Mouse (Mus musculus) liver (tissue): ENCODE measurements around the gene Slc6a9.

ENCODE experiments used
- DNase-seq: peaks from one replicate; pipeline ENCODE4 v3.0.0-alpha.2; 2020; ENCODE audit warnings: mixed read lengths

Gene Slc6a9

GRCm38 (mm10) chr4:117841566-117841965 lies 7.3 kb downstream of the Slc6a9 start:
- DNase-seq = no peak

DNA sequence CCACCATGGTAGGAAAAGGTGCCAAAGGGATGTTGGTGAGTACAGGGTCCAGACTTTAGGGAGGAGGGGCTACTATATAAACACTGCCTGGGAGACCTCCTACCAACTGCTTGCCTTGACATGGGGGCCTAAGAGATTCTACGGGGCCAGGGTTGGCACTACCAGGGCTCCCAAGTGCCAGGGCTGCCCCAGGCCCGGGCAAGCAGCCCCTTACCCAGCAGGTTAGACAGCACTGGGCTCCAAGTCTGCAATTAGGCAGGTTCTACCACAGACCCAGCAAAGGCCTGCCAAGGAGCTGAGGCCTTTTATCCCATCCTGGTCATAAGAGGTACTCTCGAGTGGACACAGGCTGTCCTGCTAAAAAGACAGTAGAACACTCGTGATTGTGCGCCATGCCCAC lies 8.8 kb downstream of the Slc6a9 start:
- DNase-seq = no peak

DNA sequence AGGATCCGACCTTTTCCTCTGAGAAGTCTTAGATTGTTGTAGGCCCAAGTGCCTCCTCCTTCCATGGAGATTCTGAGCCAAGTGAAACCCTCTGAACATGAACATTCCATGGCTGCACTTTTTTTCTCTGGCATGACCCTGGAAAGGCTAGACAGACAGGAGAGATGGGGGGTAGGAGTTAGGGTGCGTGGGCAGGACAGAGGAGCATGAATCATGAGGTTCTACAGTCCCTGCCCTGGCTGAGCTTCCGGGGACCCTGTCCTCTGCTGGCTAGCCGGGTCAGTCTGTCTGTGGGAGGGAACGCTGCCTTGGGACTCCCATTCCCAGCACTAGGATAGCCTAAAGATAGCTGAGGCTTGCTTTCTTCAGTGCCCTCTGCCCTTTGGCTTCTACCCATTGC lies 10.2 kb downstream of the Slc6a9 start:
- DNase-seq = no peak

DNA sequence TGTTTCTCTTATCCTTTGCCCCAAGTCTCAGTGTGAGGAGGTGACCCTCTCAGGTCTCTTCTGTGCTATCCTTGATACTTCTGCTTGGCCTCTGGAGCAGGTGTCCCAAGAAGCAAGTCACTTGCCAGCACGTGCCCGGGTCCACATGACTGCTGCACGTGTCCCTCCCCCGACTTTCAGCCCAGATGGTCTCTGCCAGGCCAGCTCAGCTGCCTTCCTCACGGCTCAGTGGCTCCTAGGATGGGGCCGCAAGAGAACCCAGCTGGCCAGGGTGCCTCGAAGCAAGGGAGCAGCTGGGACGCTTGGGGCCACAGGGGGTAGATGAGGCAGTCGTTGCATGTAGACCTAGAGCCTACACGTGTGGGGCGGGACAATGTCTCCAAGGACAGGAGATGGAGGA lies 11.0 kb downstream of the Slc6a9 start:
- DNase-seq = no peak

- DNase-seq = no peak
Observed at GRCm38 (mm10) chr4:117846261-117846660, 12.0 kb downstream of the Slc6a9 start.

DNA sequence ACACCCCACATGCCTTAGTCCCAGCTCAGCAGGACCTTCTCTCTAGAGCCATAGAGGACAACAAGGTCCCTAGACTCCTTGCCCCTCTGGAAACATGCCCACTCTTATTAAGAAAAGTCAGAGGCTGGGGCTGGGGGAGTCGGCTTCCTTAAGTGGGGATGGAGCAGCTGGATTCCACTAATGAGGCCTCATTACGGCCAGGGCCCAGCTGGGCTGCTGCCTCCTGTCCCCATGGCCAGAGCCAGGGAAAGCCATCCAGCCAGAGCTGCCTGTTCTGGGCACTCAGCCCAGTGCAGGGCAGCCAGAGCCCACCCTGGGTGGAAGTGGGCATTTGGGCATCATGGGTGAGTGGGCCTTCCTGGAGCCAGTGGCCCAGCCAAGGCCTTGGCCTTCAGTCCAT lies 12.7 kb downstream of the Slc6a9 start:
- no peak for DNase-seq

- DNase-seq = no peak
Observed at GRCm38 (mm10) chr4:117849063-117849462, 14.8 kb downstream of the Slc6a9 start.

DNA sequence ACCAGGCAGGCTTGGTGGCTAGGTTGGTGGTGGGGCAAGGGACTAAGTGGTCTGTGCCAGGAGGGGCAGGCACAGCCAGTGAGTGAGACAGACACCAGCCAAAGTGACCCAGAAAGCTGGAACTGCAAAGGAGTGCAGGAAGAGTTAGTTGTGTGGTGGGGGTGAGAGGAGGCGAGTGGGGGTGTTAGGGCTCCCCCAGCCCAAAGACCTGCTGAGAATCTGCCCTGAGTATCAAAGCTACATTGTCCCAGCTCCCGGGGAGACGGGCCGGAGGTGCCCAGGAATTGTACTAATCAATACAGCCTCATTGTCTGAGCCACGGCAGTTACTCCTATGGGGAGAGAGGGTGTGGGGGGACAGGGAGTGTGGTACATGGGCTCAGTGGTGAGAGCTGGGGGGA lies 15.2 kb downstream of the Slc6a9 start:
- DNase-seq = no peak

DNA sequence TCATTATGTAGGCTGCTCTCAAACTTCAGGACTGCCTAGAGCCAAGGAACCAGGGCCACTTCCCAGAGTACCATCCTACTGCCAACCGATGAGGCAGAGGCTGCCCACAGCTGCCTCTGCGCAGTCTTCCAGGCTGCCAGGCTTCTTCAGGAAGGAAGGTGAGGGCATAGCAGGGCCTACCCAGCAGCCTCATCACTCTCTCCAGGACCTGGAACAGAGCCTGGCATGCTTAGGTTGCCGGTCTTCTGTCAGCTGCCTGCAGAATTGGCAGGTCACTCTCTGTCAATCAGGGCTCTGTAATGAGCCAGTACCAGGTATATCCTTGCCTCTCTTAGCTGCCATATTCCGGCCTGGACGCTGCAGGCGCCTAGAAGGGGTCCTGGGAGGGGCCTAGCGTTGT lies 15.9 kb downstream of the Slc6a9 start:
- no peak for DNase-seq

DNA sequence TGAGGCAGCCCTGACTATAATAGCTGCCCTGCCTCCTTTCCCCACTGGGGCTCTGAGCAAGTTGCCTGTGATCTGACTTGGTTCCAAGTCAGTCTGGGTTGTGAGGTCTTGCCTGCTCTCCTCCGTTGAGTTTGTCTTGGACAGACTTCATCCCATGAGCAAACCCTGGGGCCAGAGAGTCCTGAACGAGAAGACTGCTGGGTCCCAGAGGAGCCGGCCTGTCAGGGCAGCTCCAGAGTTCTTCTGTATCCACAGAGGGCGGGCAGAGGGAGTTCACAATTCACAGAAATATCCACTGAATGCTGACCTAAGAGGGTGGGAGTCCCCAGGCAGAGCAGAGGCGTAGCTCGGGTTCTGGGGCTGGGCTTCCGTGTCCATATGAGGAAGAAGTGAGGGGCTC lies 16.6 kb downstream of the Slc6a9 start:
- DNase-seq = no peak

GRCm38 (mm10) chr4:117852152-117852868 lies 18.0 kb downstream of the Slc6a9 start:
- no peak for DNase-seq

DNA sequence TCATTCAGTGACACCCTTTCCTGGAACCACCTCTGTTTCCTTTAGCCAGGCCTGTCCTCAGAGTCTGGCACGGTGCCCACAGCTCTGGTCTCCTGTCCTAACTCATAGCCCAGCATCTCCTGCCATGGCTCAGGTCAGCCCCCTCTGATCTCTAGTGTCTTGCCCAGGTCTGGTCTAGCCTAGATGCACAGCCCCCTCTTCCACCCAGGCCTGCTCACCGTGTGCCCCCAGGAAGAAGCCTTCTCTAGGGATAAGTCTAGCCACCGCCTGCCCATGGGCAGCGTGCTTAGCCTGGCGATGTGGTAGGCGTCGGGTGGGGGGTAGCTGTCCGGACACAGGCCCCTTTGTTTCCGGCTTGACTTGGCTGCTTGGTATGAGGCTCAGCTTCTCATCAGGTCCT lies 20.8 kb downstream of the Slc6a9 start:
- no peak for DNase-seq

DNA sequence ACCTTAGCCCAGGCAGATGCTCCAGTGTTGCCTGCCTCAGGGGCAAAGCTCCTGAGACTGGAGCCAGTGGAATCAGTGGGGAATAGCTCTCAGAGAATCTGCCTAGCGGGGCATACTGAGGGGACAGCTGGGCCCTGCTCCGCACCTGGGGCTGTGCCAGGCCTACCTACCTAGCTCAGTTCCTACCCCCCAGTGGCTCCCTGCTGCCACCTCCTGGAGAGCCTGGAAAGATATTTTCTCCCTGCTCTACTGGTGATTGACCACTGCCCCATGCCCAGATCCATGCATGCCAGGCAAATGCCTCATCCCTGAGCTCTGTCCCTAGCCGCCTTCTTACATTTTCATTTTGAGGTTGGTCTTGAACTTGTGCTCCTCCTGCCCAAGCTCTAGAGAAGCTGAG lies 24.5 kb downstream of the Slc6a9 start:
- peak; percentile 80 for DNase-seq

DNA sequence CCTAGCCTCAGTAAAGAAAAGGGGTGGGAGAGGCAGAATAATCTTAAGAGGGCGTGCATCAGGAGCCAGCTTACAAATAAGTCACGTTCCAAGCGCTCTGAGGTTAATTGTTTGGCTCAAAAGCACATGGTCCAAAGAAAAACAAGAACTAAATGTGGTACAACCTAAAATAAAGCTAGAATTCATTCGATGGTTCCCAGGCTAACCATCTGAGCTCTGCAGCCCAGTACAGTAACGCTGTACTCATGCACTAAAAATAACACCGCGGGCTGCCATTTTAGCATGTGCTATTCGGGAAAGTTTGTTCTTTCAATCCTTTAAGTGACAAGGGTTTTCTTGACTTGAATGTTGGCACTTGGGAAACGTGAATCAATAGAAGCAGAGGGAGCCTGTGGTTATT lies 26.3 kb downstream of the Slc6a9 start:
- no peak for DNase-seq

DNA sequence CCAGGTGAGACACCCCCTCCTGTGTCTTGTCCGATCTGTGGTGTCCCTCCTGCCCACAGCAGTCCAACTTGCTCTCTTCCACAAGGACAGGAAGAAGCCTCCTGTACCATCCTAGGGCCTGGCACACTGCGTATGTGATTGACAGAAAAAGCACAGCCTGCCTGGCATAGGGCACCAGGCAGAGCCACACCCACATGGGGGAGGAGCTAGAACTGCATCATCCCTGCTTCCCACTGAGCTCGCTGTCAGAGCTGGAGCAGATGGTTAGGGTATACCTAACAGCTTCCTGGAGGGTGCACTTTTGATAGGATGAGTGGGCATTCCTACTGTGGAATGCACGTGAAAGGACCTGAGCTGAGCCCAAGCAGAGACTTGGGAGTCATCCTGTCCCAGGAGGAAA lies 28.5 kb downstream of the Slc6a9 start:
- peak; percentile 55 for DNase-seq

DNA sequence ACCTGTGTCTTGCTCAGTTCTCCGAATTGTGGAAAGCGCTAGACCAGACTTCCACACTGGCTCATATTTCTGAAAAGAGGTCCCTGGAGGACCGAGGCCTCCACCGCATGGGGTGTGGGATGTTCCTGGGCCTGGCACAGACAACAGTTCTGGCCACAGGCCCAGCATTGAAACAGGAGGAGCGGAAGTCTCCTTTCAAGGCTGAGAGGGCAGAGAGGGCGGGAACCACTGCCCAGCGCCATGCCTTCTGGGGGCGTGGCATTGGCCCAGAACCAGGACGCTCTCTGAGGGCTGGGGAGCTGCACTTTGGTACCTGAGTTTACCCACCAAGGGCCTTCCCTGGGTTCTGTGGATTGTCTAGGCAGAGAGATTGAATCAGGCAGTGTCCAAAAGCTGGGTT lies 31.8 kb downstream of the Slc6a9 start:
- DNase-seq = peak; percentile 30

DNA sequence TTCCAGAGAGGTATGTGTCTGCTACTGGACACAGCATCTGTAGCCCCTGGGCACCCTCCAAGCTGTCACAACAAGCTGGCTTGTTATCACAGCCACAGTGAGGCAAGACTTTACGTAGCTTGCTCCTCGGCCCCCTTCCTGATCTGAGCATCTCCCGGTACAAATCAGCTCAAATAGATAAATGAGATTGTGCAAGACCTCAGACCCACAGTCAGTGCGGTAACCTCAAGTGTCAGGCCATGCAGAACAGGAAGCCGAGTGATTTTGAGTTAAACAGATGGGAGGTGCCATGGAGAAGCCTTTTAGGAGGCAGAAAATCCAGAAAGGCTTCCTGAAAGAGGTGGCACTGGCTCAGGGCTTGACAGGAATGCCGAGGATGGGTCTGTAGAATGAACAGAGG lies 32.7 kb downstream of the Slc6a9 start:
- no peak for DNase-seq

DNA sequence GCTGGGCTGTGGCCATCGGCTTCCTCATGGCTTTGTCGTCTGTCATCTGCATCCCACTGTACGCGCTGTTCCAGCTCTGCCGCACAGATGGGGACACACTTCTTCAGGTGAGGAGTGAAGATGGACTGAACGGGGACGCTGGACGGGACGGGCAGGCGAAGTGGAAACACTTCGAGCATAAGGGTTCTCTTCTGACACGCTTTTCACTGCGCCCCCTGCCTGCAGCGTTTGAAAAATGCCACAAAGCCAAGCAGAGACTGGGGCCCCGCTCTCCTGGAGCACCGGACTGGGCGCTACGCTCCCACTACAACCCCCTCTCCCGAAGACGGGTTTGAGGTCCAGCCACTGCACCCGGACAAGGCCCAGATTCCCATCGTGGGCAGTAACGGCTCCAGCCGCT lies 33.5 kb downstream of the Slc6a9 start:
- DNase-seq = peak; percentile 77

- DNase-seq = no peak
Observed at GRCm38 (mm10) chr4:117869317-117869716, 35.0 kb downstream of the Slc6a9 start.

GRCm38 (mm10) chr4:117870437-117870836 lies 36.1 kb downstream of the Slc6a9 start:
- peak; percentile 50 for DNase-seq

DNA sequence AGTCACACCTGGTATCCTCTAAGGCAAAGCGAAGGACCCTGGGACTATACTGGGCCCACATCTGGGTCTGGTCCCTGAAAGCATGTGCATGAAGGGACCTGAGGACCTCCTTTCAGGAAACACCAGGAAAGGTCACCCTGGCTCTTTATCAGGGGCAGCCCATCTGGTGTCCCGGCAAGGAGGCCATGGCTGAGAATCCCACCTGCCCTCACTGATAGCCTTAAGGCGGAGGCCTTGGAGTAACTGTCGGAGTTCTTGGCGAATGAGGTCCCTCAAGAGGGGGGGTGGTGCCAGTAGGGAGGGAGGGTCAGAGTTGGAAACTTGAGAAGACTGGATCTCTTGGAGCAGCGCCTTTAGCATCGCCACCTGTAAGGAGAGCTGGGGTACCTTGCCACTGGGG lies 37.5 kb downstream of the Slc6a9 start:
- peak; percentile 72 for DNase-seq

GRCm38 (mm10) chr4:117872471-117872886 lies 38.2 kb downstream of the Slc6a9 start, which contains the start of gene Ccdc24:
Gene Ccdc24 (minus strand): TSS chr4:117872557.
- DNase-seq = peak; percentile 75

GRCm38 (mm10) chr4:117873615-117874014 lies 39.3 kb downstream of the Slc6a9 start:
- no peak for DNase-seq

- no peak for DNase-seq
Observed at GRCm38 (mm10) chr4:117878301-117878700, 44.0 kb downstream of the Slc6a9 start.

DNA sequence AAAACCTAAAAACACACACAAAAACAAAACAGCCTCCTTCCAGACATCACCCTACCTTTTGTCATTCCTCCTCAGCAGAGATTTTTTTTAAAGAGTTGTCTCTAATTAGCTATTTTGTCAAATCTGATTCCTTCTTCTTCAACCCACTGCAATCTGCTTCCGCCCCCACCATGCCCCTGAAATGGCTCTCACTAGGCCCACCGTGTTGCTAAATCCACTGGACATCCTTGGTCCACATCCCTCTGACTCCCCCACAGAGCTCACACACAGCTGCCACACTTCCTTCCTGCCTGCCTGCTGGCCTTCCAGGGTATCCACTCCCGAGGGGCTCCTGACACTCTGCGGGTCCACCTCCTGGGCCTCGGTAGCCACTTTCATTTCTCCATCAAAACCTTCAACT lies 44.4 kb downstream of the Slc6a9 start:
- DNase-seq = no peak
